Mouse (Mus musculus): Measurements from ENCODE around the gene Gm13696.
A peak's percentile ranks its signal among the peaks of the same experiment; 100 is the strongest.
"Not testable (repeated sequence)": the region's sequence is repeated elsewhere in the genome, so short reads cannot be mapped to it uniquely, and the experiment has no call there.

Gm13696 gene

GRCm38 (mm10) chr2:83972823-83973222, at the start of gene Gm13696:
Gene Gm13696, plus strand, starts transcription at chr2:83973123.
- DNase-seq (ENCODE audit: low spot score): not testable (repeated sequence)

- DNase-seq (ENCODE audit: low spot score): no peak
These were observed 43.3 kb upstream of the Gm13696 start for GRCm38 (mm10) chr2:83929478-83930088.

- peak; percentile 91 for DNase-seq (ENCODE audit: low spot score)
These were observed 32.0 kb upstream of the Gm13696 start, which contains the start of gene Zswim2 for GRCm38 (mm10) chr2:83940931-83941361. Gene Zswim2, minus strand, starts transcription at chr2:83941228.

GRCm38 (mm10) chr2:83941378-83941777, 31.5 kb upstream of the Gm13696 start:
- no peak for DNase-seq (ENCODE audit: low spot score)

- no peak for DNase-seq (ENCODE audit: low spot score)
These were observed 31.1 kb upstream of the Gm13696 start for GRCm38 (mm10) chr2:83941792-83942191.

- DNase-seq (ENCODE audit: low spot score): not testable (repeated sequence)
These were observed 17.5 kb upstream of the Gm13696 start, which contains the start of gene Gm13698 for GRCm38 (mm10) chr2:83955393-83955792. Gene Gm13698, plus strand, starts transcription at chr2:83955693.

- not testable (repeated sequence) for DNase-seq (ENCODE audit: low spot score)
These were observed 11.7 kb upstream of the Gm13696 start, which contains the start of gene Gm13693 for GRCm38 (mm10) chr2:83961203-83961602. Gene Gm13693, plus strand, starts transcription at chr2:83961503.

GRCm38 (mm10) chr2:83967013-83967412, 5.9 kb upstream of the Gm13696 start, which contains the start of gene Gm13695:
Gene Gm13695, plus strand, starts transcription at chr2:83967313.
- not testable (repeated sequence) for DNase-seq (ENCODE audit: low spot score)

- DNase-seq (ENCODE audit: low spot score): not testable (repeated sequence)
These were observed 5.7 kb downstream of the Gm13696 start, which contains the start of gene Gm13694 for GRCm38 (mm10) chr2:83978633-83979032. Gene Gm13694, plus strand, starts transcription at chr2:83978933.

- not testable (repeated sequence) for DNase-seq (ENCODE audit: low spot score)
These were observed 11.5 kb downstream of the Gm13696 start, which contains the start of gene Gm13697 for GRCm38 (mm10) chr2:83984443-83984842. Gene Gm13697, plus strand, starts transcription at chr2:83984743.

GRCm38 (mm10) chr2:83990253-83990652, 17.3 kb downstream of the Gm13696 start, which contains the start of gene Gm13691:
Gene Gm13691, plus strand, starts transcription at chr2:83990553.
- not testable (repeated sequence) for DNase-seq (ENCODE audit: low spot score)

GRCm38 (mm10) chr2:83993639-83994255, 20.8 kb downstream of the Gm13696 start:
- not testable (repeated sequence) for DNase-seq (ENCODE audit: low spot score)

GRCm38 (mm10) chr2:83994526-83994925, 21.6 kb downstream of the Gm13696 start:
- not testable (repeated sequence) for DNase-seq (ENCODE audit: low spot score)

- no peak for DNase-seq (ENCODE audit: low spot score)
These were observed 36.0 kb downstream of the Gm13696 start for GRCm38 (mm10) chr2:84008913-84009312.

GRCm38 (mm10) chr2:84009818-84010217, 36.9 kb downstream of the Gm13696 start:
- no peak for DNase-seq (ENCODE audit: low spot score)

GRCm38 (mm10) chr2:84014572-84014971, 41.6 kb downstream of the Gm13696 start:
- DNase-seq (ENCODE audit: low spot score): no peak

GRCm38 (mm10) chr2:84016291-84016690, 43.4 kb downstream of the Gm13696 start:
- DNase-seq (ENCODE audit: low spot score): not testable (repeated sequence)

- no peak for DNase-seq (ENCODE audit: low spot score)
These were observed 45.4 kb downstream of the Gm13696 start for GRCm38 (mm10) chr2:84018330-84018729.

- no peak for DNase-seq (ENCODE audit: low spot score)
These were observed 46.8 kb downstream of the Gm13696 start for GRCm38 (mm10) chr2:84019519-84020305.

- no peak for DNase-seq (ENCODE audit: low spot score)
These were observed 49.0 kb downstream of the Gm13696 start for GRCm38 (mm10) chr2:84021930-84022329.

GRCm38 (mm10) chr2:84022905-84023304, 50.0 kb downstream of the Gm13696 start:
- no peak for DNase-seq (ENCODE audit: low spot score)

- no peak for DNase-seq (ENCODE audit: low spot score)
These were observed 50.4 kb downstream of the Gm13696 start for GRCm38 (mm10) chr2:84023319-84023718.

All from retina, embryonic 14.5 days (tissue).